Mouse (Mus musculus) lung, postnatal 4 days (tissue): ENCODE measurements around the gene Cnn3.

Experiments
- DNase-seq, 2 experiments: peaks; one replicate each; pipeline ENCODE4 v3.0.0; 2021

Cnn3 gene

DNA sequence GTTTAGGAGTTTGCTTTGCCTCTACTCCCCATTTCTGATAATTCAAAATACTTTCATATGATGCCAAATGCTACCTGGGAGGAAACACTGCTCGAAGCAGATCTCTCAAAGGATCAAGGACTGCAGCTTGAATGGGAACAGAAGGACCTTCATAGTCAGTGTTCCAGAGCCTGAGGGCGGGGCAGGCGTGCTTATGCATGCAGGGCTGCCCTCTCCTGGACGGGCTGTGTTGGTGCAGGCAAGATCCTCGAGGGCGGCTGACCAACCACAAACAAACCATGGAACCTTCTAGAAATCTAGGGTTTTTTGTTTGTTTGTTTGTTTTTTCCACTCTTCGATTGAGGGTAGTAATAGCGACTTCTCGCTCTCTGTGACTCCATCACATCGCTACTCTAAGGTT lies 73.9 kb downstream of the Cnn3 start:
- DNase-seq, result peak; percentile 73 to 82

GRCm38 (mm10) chr3:121500734-121501133 lies 74.4 kb downstream of the Cnn3 start:
- DNase-seq, result no peak

- no peak for DNase-seq
Measured at GRCm38 (mm10) chr3:121504927-121505487, 78.7 kb downstream of the Cnn3 start.

GRCm38 (mm10) chr3:121506175-121506574 lies 79.9 kb downstream of the Cnn3 start:
- DNase-seq, result no peak

GRCm38 (mm10) chr3:121506756-121507155 lies 80.5 kb downstream of the Cnn3 start:
- DNase-seq, result no peak

GRCm38 (mm10) chr3:121507678-121508077 lies 81.4 kb downstream of the Cnn3 start:
- DNase-seq, result no peak
